Mouse (Mus musculus) cerebellum, adult (tissue): ENCODE results near the gene Cdc73.

Experiments
- ATAC-seq: cut with Nextera tagmentation; 2 replicates; pipeline ENCODE4 v1.9.2; 2017; ENCODE audit warnings: mild to moderate bottlenecking, moderate library complexity, mixed read lengths; ENCODE audit not compliant: insufficient number of reproducible peaks, low FRiP score, low TSS enrichment

The Cdc73 gene

DNA sequence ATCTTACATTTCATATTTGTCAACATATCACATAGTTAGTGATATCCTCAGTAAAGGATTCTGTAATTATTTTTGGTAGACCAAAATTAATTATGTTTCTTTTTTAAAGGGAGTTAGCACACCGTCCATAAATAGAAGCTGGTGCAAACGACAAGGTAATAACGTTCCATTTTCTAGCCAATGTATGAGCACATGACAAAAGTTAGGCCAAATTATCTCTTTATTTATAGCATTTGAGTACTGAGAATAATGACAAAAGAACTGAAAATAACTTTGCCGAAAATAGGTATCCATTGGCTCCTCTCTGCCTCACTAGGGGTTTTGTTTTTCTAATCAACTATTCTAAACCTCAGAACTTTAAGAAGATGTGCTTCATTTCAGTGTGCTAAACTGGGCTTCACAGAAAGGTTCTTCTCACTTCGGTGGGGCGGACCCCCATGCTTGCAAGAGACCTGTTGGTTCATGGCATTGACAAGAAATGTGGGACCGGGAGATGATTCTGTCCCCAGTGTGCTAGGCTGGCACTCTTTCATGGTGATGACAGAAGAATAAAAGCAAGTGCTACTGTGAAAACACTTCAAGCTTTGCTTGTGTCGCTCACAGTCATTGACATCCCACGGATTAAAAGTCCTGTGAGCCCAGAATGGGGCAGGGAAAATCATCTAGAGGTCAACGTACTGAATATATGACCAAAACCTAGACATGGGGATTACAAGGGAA is 125.7 kb downstream of the Cdc73 start:
- ATAC-seq, result no peak

DNA sequence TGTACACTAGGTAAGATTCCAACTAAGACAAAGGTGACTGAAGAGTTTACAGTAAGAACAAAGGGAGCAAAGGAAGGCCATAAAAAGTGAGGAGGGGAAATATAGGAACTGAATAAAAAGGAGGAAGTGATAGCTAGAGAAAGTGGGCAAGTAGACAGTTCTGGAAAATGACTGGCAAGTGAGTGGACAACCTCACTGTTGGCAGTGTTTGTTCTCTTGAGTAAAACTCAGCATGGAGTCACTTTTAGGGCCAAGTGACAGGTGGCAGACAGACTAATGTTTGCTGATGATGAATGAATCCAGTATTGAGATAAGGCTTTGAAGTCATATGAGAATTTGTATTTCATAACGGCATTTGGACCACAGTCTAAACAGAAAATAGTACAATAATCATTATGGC is 144.5 kb downstream of the Cdc73 start:
- peak; percentile 68; the same call in 1 of the 2 replicates for ATAC-seq

DNA sequence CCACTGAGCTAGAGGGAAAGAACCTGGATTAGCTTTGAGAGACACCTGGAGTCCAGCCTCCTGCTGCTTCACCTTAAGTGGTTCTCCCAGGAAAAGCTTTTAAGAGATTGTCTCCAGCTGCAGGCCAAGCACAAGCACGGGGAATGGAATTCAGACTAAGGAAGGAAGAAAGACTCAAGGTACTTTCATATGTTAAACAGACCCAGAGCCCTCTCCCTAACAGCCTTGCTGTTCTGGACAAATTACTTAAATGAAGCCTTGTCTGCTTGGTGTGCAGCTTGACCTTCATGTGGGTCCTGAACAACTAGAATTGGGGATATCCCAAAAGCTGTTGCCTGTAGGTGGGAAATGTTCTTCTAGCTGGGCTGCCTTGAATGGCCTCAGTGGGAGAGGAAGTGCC is 147.2 kb downstream of the Cdc73 start:
- ATAC-seq, result no peak

GRCm38 (mm10) chr1:143554621-143555020 is 148.1 kb downstream of the Cdc73 start:
- no peak for ATAC-seq
